Mouse (Mus musculus) left cerebral cortex, postnatal 25 days (tissue): ENCODE measurements around the gene Med7. TPM values are rescaled to one million over a fixed set of nuclear protein-coding genes. Genes with fewer than 3 reads are reported as not detected.
A peak's percentile ranks its signal among the peaks of the same experiment; 100 is the strongest.

Experiments
- DNase-seq, 2 experiments: peaks; one replicate each; pipeline ENCODE4 v3.0.0; 2022; ENCODE audit warnings: low spot score in 2 of 2, mixed read lengths in 1 of 2
- intact Hi-C: fragments of 180-260 bp; cut with DNase I; formaldehyde crosslinking; loops from one replicate; pipeline ENCODE4 v1.15.1; 2025
- total RNA-seq, 2 experiments: library from RNA; stranded (reverse); gene quantifications; 2 replicates each; pipeline ENCODE4 v1.2.3; 2021

The Med7 gene
- 10 to 100 TPM; 30.9 to 32.5 TPM for total RNA-seq

DNA sequence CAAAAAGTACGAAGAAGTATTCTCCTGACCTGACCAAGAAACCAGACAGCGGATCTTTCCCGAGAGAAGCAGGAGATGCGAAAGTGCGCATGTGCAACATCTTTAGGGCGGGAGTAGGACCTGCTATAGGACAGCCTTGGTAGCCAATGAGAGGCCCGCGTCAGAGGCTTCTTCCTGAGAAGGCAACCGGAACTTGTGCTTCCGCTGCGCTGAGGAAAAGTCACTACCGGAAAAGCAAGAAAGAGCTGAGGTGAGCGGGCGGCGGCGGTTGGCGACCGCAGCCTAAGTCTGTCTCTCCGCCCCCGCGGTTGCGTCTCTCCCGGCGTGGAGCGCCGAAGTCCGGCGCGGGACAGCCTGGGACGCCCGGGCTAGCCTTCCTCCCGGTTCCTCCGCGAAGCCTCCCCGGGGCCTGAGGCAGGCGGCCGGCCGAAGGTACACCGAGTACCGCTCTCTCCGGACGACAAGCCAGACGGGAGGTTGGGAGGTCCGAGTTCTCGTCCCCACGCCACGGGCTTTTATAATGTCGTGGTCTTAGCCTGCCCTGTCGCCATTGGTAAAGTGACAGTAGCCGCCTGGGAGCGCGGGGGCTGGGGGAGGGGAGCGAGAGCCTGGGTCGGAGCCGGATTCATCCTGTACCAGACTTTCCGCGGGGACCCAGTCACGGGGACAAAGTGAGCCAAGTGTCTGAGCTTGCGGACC lies at the start of gene Med7:
Gene Med7, plus strand, starts transcription at position 166 of the 699 bp plus-strand sequence.
- intact Hi-C loops: loop anchor here (10.0 kb wide), 1 partner anchor 492 kb away; the partner anchor contains the start of gene Lsm11
- DNase-seq: peak; percentile 94 to 98

GRCm38 (mm10) chr11:46387061-46387460 lies 49.7 kb upstream of the Med7 start:
- no peak for DNase-seq
- intact Hi-C loops: no loop called here

GRCm38 (mm10) chr11:46388438-46388837 lies 48.3 kb upstream of the Med7 start:
- intact Hi-C loops: no loop called here
- no peak for DNase-seq

GRCm38 (mm10) chr11:46389336-46390117 lies 47.2 kb upstream of the Med7 start, which contains the start of gene Itk:
Gene Itk, minus strand, starts transcription at chr11:46389515.
- no peak for DNase-seq
- intact Hi-C loops: no loop called here

DNA sequence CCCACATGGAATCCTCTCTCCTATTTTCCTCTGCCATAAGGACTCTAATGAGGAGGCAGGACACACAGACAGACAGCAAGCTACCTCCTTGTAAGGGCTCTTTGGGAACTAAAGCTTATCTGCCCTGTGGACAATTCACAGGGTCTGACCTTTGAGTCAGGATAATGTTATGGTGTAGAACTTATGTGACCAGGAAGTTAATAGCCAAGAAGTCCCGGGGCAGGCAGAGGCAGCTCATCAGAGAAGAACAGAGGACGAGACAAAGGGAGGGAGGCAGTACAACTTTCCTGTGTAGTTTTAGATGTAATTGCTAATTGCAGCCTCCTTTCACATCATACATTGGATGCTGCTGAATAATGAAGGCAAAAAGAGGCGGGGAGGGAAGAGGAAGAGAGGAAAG lies 46.1 kb upstream of the Med7 start:
- DNase-seq: no peak

GRCm38 (mm10) chr11:46392890-46393289 lies 43.8 kb upstream of the Med7 start:
- DNase-seq: no peak
- intact Hi-C loops: no loop called here

More for the DNA sequence above, 46.1 kb upstream of the Med7 start:
- intact Hi-C loops: no loop called here

DNA sequence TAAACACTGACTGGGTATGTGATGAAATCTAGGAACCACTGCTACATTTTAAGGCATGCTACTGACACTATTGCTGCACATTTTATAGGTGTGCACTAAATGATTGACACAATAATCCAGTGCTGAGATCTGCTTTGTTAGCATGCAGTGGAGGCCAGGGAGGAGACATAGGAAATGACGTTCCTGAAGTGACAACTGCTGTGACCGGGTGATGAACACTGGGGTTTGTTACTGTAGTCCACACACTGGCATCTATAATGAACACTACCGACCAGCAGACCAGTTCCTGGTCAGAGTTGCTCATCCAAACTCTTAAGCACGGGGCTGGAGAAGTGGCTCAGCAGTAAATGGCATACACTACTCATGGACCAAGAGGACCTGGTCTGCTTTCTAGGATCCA lies 43.3 kb upstream of the Med7 start:
- intact Hi-C loops: no loop called here
- DNase-seq: no peak

GRCm38 (mm10) chr11:46395088-46395487 lies 41.6 kb upstream of the Med7 start:
- intact Hi-C loops: no loop called here

DNA sequence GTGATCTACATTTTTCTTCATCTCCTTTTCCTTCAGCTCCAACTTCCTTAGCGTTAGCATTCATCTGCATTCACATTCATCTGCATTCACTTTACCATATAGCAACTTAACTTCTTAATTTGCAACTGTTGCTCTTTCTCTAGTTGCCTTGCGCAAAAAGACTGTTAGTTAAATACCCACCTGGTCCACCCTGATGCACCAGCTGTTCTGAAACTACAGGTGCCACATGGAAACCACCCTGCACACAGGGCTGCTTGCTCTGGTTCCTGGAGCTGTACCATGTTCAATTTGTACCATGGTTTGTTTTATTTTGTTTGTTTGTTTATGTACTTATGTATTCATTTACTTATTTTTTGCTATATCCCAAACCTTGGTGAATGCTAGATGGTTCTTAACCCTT lies 41.0 kb upstream of the Med7 start:
- intact Hi-C loops: no loop called here
- no peak for DNase-seq

More at GRCm38 (mm10) chr11:46395088-46395487, 41.6 kb upstream of the Med7 start:
- no peak for DNase-seq

DNA sequence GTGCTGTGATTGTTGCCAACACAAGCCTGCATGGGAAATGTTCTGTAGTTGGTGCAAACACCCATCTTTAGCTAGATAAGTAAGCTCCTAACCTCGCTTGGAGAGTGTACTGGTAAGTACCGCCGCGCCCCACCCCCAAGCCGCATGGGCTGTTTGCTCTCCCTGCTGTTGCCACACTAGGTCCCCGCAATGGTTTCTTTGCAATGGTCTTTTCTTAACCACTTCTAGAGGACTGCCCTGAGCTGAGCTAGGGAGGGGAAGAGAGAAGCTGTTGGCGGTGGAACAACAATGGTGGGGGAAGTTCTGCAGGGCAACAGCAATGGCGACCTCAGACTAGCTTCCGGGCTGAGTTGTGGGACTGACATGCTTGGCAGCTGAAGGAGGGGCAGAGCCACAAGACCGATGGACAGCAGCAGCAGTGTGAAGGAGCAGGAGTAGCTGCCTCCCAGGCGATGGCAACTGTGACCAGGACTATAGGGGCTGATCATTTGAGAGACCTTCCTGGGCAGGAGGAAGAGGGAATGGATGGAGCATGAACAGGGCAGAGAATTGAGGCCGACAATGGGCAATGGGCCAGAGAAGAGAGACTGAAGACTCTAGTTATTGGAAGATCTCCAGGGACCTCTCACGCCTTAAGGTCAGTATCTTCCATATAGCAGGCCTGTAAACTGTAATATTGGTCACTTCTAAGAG lies 40.4 kb upstream of the Med7 start, which contains the start of gene Fam71b:
Gene Fam71b, plus strand, starts transcription at position 393 of the 693 bp plus-strand sequence.
- no peak for DNase-seq
- intact Hi-C loops: no loop called here

GRCm38 (mm10) chr11:46396860-46397179 lies 39.9 kb upstream of the Med7 start:
- intact Hi-C loops: no loop called here
- DNase-seq: peak; percentile 3 to 57

GRCm38 (mm10) chr11:46397900-46398299 lies 38.8 kb upstream of the Med7 start:
- intact Hi-C loops: no loop called here
- no peak for DNase-seq

GRCm38 (mm10) chr11:46398473-46398872 lies 38.3 kb upstream of the Med7 start:
- intact Hi-C loops: no loop called here
- no peak for DNase-seq

- DNase-seq: no peak
- intact Hi-C loops: no loop called here
Measured at GRCm38 (mm10) chr11:46398933-46399383, 37.8 kb upstream of the Med7 start.

GRCm38 (mm10) chr11:46401555-46401954 lies 35.2 kb upstream of the Med7 start:
- no peak for DNase-seq
- intact Hi-C loops: no loop called here

DNA sequence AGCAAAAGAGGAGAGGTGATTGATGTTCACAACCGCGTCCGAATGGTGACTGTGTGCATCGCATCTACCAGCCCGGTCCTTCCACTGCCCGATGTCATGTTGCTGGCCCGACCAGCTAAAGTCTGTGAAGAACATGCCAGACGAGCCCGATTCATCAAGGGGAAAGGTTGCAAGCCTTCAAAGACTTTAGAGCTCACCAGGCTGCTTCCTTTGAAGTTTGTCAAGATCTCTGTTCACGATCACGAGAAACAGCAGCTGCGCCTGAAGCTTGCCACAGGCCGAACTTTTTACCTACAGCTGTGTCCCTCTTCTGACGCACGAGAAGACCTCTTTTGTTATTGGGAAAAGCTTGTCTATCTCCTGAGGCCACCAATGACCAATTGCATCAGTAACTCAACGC lies 31.7 kb upstream of the Med7 start:
- DNase-seq: no peak
- intact Hi-C loops: no loop called here

DNA sequence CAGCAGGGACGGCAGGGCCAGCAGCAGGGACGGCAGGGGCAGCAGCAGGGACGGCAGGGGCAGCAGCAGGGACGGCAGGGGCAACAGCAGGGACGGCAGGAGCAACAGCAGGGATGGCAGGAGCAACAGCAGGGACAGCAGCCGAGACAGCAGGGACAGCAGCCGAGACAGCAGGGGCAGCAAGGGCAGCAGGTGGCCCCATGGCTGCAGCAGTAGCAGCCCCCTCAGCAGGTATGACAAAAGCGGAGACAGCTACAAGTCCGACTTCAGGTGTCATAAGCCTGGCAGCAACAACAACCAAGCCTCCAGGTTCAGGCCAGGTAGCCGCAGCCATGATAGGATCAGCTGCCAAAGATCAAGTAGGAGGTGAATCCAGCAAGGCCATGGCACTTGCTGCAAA lies 30.0 kb upstream of the Med7 start:
- intact Hi-C loops: no loop called here

GRCm38 (mm10) chr11:46410018-46410563 lies 26.6 kb upstream of the Med7 start:
- intact Hi-C loops: no loop called here
- DNase-seq: no peak

More for the DNA sequence above, 30.0 kb upstream of the Med7 start:
- DNase-seq: no peak

- DNase-seq: no peak
- intact Hi-C loops: no loop called here
Measured at GRCm38 (mm10) chr11:46418438-46418837, 18.3 kb upstream of the Med7 start.

- intact Hi-C loops: no loop called here
- DNase-seq: no peak
Measured at GRCm38 (mm10) chr11:46418860-46419259, 17.9 kb upstream of the Med7 start.
